Mouse (Mus musculus) adrenal gland, postnatal 4 days (tissue): ENCODE measurements around the gene Dph3. TPM values are rescaled to one million over a fixed set of nuclear protein-coding genes. Genes with fewer than 3 reads are reported as not detected.
"Not testable (repeated sequence)": the region's sequence is repeated elsewhere in the genome, so short reads cannot be mapped to it uniquely, and the experiment has no call there.

Source experiments
- DNase-seq, 2 experiments: peaks; one replicate each; pipeline ENCODE4 v3.0.0; 2021 to 2022; ENCODE audit warnings: low spot score in 2 of 2, mixed read lengths in 2 of 2
- long read RNA-seq, 2 experiments: library from polyadenylated mRNA; stranded (forward); transcript quantifications; one replicate each; pipeline ENCODE4 v2.0.0; 2021
- total RNA-seq, 2 experiments: library from RNA; stranded (reverse); gene quantifications; 2 replicates each; pipeline ENCODE4 v1.2.3; 2021

Dph3 gene
- total RNA-seq, result 10 to 100 TPM; 51.9 to 54.7 TPM
- long read RNA-seq, experiment 1, transcript Dph3-202 (3 exons, 2,953 nt), result major isoform, 29 of 40 reads
- long read RNA-seq, experiment 1, partial matches to known transcripts, result 1 of 40 reads
- long read RNA-seq, experiment 1, other reads (novel, unspliced or antisense), result 6 of 40 reads
- long read RNA-seq, experiment 2, transcript Dph3-202 (3 exons, 2,953 nt), result major isoform, 29 of 55 reads
- long read RNA-seq, experiment 2, transcript Dph3-205 (2 exons, 809 nt), result minor isoform, 14 of 55 reads
- long read RNA-seq, experiment 2, partial matches to known transcripts, result 0 of 55 reads
- long read RNA-seq, experiment 2, other reads (novel, unspliced or antisense), result 4 of 55 reads

DNA sequence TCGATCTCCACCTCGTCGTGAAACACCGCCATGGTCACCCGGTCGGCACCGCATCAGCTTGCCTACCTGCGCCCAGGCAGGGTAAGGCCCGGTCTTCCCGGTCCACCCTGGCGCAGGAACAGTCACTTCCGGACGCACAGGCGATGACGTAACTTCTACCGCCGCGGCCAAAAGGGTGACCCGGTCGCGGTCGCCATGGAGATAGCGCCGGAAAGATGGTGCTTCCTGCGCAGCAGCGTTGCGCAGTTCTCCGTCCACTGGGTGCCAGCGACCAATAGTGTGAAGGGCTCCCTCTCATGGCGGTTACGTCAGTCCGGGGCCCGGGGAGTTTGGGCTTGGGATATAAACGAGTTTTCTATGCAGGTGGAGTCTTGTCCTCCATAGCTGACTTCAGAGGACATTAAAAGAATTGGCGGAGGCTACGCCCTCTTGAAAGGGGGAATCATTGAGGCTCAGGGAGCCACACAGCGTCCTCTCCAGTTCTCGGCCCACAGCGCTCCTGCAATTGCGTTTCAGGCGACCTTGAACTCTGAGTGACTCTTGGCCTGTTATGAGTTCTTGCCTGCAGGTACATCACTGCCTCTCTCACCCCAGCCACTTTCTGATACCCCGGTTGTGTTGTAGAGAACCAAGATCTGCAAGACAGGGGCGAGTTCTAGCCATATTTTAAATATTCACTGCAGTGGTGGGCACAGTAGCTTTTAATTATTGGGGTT lies at the start of gene Dph3:
Gene Dph3 (minus strand): TSS at position 244 of the 716 bp plus-strand sequence.
- DNase-seq, result peak; percentile 96 to 98

DNA sequence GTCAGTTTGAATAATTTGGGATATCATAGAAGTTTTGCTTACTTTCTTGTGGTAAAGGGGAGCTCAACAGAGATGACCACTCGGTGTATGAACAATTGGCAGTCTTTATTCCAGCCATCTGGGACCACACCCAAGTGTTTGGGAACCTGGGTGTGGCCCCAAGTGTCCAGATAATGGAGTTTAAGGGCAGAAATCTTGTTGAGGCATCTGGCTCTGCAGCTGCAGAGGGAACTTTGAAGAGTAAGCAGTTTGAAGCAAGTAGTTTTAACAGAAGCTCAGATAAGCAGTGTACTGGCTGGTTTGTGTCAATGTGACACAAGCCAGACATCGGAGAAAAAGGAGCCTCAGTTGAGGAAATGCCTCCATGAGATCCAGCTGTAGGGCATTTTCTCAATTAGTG lies 48.8 kb upstream of the Dph3 start:
- no peak for DNase-seq

DNA sequence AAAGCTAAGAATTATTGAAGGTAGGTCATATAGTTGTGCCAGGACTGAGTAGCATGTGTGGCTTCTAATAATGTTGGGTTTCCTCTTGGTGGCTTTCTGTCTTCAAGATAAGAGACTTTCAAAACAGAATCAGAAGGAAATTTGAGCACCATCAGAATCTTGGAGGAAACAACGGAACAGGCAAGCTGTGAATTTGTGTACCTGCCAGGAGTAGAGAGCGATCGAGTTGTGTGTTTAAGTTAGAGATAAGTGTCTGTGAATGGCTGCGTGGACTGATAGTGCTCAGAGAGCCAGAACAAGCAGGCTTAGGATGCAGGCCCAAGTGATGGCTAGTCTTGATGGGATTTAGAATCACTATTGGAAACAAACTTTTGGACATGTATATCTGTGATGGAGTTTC lies 46.3 kb upstream of the Dph3 start:
- DNase-seq, result no peak

DNA sequence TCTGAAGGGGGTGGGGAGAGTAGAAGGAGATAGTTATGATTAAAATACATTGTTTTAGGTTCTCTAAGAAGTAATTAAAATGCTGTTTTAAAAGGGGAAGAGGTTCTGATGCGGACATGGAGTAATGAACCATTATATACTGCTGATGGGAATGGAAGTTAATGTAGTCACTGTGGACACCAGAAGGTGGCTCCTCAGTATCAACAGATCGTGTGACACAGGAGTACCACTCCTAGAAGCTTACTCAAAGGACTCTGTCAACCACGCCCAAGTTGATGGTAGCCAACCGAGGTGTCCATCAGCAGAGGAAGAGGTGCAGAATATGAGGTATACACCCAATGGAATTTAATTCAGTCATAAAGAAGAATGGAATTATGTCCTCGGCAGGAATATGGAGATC lies 42.9 kb upstream of the Dph3 start:
- no peak for DNase-seq

DNA sequence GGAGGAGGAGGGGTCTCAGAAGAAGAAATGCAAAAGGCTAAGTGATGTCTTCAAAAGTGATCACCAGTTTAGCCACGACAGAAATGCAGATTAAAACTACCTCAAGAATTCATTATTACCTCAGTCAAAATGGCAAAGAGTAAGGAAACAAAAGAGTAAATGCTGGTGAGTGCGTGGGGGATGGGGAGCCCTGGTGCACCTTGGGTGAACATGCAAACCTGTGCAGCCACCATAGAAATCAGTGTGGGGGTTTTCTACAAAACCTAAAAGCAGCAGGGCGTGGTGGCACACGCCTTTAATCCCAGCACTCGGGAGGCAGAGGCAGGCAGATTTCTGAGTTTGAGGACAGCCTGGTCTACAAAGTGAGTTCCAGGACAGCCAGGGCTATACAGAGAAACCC lies 39.7 kb upstream of the Dph3 start:
- not testable (repeated sequence) for DNase-seq

DNA sequence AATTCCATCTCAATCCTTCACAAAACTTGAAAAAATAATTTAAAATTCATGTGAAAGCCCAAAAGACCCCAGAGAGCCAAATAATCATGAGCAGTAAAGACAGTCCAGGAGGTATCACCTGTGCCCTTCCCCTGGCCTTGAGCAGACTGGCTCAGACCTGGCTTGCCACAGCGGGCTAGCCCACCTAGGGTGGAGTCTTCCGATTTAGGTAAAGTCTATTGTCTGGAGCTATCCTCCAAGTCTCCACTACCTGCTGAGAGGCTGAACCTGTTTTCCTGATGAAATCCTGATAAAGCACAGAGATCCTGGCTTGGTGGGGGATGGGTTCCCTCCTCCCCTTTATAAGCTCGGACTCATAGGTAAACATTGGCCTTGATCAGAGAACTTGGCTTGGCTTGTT lies 38.7 kb upstream of the Dph3 start:
- DNase-seq, result no peak

DNA sequence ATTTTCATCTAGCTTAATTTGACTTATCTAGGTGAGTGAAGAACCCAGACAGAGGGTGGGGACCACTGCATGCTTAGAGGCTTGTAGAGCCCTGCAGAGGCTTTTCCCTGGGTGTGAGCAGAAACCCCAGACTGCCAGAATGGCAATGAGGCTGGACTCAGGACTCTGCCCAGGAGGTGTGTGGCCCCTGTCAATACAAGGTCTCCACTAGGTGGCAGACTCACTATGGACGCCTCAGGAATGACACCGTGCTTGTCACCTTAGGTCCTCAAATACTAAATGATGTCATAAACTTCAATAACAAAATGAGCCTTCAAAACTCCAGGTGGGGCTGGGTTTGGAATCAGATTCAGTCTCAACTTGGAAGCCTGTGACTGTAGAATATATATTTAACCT lies 36.4 kb upstream of the Dph3 start:
- no peak for DNase-seq

DNA sequence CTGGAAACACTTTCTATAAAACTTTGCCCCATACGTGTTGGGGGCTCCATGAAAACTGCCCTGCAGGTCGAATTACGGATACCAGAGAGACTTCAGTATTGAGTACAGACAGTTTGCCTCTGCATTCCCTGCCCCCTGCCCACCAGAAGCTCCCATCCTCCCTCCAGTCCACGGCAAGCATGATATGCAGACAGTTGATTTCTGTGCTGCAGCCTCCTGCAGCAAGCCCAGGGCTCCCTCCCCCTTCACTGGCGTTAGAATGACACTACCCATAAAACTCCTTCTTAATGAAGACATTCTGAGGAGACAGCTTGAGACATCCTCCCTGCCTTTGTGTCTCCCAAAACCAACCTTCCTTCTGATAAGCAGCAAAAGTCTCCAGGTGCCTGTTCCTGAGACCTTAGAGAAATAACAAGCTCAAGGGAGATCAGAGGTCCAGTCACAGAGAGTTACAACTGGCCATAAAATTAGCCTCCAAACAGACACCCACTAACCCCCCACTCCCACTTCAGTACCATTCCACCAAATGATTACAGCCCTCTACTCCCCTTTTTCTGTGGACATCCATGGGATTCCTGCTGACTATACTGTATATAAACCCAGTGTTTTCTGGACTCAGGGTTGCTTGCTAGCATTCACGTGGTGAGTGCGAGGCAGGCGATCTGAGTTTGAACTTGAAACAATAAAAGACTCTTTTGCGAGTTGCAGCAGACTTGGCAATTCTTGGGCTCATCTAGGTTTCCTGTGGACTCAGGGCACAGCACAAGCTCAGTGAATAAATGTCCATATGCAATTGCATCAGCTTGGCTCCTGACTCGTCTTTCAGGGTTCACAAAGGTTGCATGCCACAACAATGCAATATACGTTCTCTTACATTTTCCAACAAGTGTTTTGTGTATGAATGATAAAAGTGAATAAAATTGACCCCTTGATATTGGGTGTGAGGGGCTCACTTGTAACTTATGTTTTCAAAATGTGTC lies 35.7 kb upstream of the Dph3 start:
- DNase-seq, result no peak

DNA sequence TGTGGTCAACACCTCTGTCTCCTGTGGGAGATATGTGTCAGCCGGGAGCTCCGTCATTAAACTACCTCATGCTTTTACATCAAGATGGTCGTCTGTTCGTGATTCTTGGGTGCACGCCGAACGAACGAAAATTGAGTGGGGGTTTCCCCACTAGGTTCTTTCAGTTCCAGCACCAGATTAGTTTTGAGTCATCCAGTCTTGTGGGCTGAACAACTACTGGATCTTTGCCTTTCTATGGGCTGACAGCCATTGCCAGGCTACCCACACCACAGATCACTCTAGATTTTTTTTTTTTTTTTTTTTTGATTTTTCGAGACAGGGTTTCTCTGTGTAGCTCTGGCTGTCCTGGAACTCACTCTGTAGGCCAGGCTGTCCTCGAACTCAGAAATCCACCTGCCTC lies 26.6 kb upstream of the Dph3 start:
- not testable (repeated sequence) for DNase-seq

DNA sequence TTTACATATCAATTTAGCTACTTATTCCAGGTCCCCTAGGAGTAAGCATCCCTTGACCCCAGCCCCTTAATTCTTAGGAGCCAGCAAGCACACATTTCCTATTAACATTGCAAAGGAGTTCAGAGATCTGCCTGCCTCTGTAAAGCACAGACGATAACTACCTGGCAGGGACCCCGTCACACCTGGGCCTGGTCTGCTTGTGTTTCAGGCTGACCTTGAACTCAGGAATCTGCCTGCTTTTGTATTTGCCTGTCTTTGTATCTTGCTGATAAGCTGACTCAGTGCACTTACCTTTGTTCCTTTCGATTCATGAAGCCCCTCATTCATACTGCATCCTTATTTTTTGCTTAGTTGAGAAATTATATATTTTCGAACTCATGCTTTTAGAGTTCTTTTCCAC lies 21.4 kb upstream of the Dph3 start:
- no peak for DNase-seq

DNA sequence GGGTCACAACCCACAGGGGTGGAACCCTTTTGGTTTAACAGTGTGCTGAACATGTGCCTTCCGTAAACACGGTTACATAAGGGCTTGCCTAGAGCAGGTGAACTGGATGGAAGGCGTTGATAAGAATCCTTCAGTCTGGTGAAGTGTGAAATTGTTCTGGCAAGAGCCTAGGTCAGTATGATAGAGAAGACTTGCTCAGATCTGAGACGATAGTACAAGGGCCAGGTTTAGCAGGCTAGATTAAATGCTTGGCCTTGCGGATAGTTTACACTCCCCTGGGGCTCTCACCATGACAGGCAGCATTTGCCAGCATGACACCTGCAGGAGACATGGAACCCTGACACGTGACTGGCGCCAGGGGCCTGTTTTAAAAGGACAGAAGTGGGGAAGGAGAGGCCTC lies 20.1 kb upstream of the Dph3 start:
- DNase-seq, result no peak

DNA sequence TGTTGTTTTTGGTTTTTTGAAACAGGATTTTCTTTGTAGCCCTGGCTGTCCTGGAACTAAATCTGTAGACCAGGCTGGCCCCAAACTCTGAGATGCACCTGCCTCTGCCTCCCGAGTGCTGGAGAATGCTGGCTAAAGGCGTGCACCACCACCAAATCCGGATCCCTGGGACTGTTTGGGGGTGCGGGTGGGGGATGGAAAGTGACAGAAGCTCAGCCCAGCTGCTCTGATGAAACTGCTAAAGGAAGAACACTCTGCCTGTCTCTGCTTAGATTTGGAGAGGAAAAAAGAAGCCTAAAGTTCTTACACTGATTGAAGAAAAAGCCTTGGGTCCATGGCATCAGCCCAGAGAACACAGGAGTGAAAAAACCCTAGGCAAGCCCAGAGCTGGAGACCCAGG lies 18.0 kb upstream of the Dph3 start:
- DNase-seq, result no peak

DNA sequence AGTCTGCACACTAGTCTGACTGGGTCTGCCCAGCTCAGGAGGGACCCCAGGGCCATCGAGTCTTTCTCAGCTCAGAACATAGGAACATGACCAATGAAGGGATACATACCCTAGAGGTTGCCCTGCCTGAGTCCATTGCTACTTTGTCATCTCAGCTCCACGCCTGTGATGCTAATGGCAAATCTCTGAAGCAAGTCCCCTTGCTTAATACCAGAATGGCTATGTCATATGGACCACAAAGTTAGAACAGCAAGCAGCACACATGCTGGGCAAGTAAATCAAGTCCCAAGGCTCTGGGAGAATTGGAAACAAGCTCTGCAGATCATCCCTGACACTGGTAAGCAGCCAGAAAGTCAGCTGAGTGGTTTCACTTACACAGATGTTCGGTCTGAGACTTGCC lies 13.4 kb upstream of the Dph3 start:
- DNase-seq, result no peak

DNA sequence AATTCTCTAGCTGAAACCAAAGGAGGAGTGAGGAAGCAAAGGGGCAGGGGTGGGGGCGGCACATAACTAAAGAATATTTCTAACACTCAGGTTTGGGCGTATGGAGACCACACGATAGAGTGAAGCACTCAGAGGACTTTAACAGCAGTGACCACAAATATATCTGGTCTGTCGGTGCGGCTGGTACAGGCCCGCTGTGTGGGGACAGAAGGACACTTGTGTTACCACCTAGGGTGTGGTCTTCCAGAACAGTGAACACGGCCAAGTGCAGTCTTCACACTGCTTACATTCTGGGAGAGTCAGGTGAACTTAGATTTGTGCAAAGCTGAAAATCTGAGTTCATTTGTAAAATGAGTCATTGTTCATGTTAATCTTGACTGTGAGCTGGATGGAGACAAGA lies 12.2 kb upstream of the Dph3 start:
- DNase-seq, result no peak

DNA sequence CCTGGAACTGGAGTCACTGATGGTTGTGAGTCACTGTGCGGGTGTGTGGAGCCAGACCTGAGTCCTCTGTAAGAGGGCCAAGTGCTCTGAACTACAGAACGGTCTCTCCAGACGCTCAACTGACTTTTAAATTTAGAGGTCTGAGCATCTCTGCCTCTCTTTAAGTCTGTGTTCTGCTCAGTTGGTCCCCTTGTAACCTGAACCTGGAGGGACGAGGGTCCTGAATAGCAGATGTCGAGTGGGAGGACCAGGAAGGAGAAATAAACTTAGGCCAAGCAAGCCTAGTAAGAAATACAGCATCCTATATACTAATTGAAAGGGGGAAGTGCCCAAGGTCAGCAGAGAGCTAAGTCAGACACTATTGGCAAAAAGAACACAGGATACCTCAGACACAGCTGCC lies 11.2 kb upstream of the Dph3 start:
- DNase-seq, result no peak

DNA sequence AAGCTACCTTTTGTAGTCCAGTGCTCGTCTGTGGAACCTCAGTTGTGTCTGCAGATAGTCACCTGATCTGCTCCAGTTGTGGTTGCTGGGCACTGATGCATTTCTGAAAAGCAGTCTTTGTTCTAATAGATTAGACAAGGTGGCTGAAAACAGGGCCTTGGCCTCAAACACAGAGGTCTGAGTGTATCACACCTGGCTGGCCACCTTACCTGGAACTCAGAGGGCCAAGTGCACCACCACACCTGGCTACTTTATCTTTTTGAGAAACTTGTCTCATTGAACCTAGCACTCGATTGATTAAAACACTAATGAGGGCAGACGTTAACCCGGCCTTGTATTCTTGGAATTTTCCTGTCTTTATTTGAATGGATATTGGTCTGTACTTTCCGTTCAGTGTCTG lies 10.1 kb upstream of the Dph3 start:
- DNase-seq, result no peak

DNA sequence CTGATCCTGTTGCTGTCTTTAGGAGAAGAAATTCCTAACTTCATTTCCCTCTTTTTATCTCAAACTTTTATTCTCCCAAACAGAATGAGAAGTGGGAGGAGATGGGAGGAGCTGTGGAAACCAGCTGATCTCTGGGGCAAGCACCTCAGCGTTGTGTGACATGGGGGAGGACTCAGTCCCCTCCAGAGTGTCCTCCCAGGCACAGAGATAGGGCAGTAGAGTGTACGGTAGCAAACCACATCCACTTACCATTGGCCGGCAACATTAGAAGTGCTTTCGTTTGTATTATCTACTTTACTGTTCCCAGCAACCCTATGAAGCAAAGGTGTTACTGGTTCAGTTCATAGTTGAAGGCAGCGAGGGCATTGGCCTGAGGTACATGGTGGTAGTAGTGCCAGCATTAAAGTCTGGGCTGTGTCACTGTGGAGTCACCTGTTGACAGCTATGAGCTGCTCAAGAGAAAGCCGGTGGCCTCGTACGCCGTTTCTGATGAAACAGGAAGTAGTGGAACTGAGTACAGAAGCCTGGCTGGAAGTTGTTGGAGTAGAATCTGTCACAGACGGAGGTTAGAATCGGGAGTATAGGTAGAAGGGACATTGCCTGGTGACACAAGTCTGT lies 8.1 kb upstream of the Dph3 start:
- DNase-seq, result no peak

DNA sequence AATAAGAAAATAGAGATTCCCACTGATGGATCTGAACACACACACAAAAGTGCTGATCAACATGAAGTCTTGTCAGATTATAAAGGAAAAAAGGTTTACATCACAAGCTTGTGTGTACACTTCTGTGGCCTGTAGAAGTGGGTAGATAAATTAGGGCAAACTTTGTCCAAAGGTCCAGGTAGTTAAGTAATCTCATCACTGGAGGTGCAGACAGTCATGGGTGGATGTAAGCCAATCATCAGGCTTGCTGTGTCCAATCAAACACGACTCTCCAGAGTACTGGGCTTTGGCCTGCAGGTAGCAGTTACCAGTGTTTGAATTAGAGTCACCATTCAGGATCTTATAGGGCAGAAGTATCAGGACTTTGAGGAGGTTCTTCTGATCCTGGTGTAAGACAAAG lies 7.5 kb upstream of the Dph3 start:
- no peak for DNase-seq

DNA sequence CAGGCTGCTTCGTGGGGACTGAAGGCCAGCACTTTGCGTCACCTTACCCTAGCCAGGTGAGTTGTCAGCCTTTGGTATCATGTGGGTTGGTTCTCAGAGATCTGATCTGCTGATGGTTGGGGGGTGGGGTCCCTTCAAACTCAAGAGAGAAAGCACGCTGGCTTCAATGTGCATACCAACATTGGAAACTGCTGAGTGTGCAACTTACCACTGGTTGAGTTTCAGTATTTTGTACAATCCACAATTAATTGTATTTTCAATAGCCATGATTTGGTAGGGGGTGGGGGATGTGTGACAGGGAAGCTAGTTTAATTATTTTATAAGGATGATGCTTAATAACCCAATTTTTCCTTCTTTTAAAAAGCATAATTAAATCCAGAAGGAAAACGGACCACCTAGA lies 6.2 kb upstream of the Dph3 start:
- DNase-seq, result no peak

DNA sequence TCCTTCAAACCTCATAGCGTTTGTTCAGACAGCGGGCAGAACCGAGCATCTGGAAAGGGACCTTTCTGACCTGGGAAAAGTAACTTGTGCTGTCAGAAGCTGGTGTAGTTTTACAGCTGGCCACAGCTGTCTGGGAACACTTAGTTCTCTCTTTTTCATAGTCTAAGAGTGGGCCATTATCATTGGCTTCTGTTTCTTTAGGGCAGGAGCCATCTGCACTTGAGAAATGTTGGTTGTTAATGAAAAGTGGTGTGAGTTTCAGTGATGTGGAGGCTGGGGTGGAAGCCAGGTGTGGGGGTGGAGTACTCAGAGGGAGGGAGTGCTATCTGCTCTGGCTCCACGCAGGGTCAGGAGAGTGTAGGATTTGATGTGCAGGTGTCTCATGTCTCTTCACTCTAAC lies 5.6 kb upstream of the Dph3 start:
- no peak for DNase-seq

DNA sequence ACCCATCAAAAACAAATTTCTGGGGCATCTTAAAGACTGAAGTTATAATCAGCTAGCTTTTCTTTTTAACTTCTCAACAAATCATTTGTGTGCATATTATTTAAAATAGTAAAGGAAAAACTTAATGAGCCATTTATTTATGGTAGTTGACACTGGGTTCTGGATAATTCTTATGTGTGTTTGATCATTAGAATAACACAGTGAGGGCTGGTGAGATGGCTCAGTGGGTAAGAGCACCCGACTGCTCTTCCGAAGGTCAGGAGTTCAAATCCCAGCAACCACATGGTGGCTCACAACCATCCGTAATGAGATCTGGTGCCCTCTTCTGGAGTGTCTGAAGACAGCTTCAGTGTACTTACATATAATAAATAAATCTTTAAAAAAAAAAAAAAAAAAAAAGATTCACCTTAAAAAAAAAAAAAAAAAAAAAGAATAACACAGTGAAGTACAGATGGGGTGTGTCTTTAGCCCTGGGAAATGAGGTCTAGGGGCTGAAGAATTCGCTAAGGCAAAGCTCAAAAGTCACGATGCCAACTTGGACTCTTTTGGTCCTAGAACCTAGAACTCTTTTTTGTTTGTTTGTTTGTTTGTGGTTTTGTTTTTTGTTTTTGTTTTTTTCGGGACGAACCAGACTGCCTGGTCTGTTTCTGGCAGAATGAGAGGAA lies 2.2 kb upstream of the Dph3 start:
- DNase-seq, result not testable (repeated sequence)
